Mouse (Mus musculus) bone marrow macrophage, adult 2 months (primary cell): ENCODE measurements around the gene Arfgap3. TPM values are rescaled to one million over a fixed set of nuclear protein-coding genes. Genes with fewer than 3 reads are reported as not detected.
"Not testable (repeated sequence)": the region's sequence is repeated elsewhere in the genome, so short reads cannot be mapped to it uniquely, and the experiment has no call there.

Experiments
- H3K27ac ChIP-seq: 2 replicates; pipeline ENCODE4 v1.5.1; 2012; ENCODE audit warnings: low read depth, low read length; ENCODE audit not compliant: insufficient read depth
- H3K4me1 ChIP-seq: 2 replicates; pipeline ENCODE4 v1.6.1; 2012; ENCODE audit warnings: low read length; ENCODE audit not compliant: control insufficient read depth, insufficient read depth
- H3K4me3 ChIP-seq: 2 replicates; pipeline ENCODE4 v1.5.1; 2012; ENCODE audit warnings: mild to moderate bottlenecking, low read length, moderate library complexity; ENCODE audit not compliant: insufficient read depth
- CTCF ChIP-seq: IDR thresholded peaks from 2 replicates; pipeline ENCODE4 v1.5.1; 2012; ENCODE audit warnings: low read depth, mild to moderate bottlenecking, low read length, moderate library complexity
- POLR2A ChIP-seq: IDR thresholded peaks from 2 replicates; pipeline ENCODE4 v1.6.1; 2012; ENCODE audit warnings: mild to moderate bottlenecking, low read depth, low read length, borderline replicate concordance
- polyA plus RNA-seq: library from polyadenylated mRNA; stranded (reverse); fragments of >200 nt; gene quantifications from 2 replicates; pipeline ENCODE4 v1.2.4, GENCODE M21; 2012; ENCODE audit not compliant: missing spikeins, insufficient read depth, insufficient read length

Arfgap3 gene
- polyA plus RNA-seq, 1 experiment = 27.8 TPM

DNA sequence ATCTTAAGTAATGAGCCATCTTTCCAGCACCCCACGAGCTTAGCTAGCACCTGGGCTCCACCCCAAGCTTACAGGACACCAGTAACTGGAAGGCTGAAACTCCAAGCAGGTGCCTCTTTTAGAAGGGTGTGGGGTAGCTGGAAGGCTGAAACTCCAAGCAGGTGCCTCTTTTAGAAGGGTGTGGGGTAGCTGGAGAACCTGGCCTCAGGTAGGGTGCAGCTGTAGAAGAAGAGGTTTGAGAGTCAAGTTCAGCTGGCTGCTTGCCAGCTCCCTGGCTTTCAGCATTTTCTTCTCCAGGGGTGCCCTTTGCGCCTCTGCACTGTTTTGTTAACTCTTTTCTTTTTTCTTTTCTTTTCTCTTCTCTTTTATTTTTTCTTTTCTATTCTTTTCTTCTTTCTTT lies 18.2 kb upstream of the Arfgap3 start:
- TF ChIP-seq POLR2A (no peak), CTCF (no peak)
- Histone ChIP-seq H3K27ac (no peak overlapping the region), H3K4me1 (no peaks in the 10 kb centered on the region; the same call in 1 of the 2 replicates), H3K4me3 (no peak overlapping the region)

DNA sequence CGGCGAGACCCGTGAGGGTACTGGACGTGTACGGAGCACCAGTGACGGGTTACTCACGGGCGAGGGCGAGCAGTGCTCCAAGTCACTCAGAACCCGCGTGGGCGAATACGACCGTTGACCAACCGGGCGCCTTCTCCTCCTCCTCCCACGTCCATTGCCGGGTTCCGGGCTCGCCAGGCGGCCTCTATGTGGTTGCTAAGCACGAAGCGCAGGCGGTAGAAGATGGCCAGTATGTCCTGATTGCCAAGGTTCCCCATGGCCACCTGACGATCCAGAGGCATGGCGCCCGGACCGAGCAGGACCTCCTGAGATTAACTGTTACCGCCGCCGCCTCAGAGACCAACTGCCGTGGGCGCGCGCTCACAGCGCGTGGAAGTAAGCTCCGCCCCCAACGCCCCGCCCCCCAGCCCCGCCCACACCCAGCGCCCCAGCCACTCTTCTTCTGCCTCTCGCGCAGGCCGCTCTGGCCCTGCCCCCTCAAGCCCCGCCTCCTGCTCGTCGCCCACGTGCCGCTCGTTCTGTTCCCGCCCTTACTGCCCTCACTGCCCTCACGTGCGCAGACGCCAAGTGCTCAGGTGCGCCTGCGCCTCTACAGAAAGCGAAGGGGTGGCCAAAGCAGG lies 17.0 kb upstream of the Arfgap3 start:
- H3K4me1 ChIP-seq = no peaks in the 10 kb centered on the region; the same call in 1 of the 2 replicates
- TF ChIP-seq POLR2A = no peak
- TF ChIP-seq CTCF = no peak
- no peak overlapping the region for H3K27ac ChIP-seq
- no peak overlapping the region for H3K4me3 ChIP-seq

DNA sequence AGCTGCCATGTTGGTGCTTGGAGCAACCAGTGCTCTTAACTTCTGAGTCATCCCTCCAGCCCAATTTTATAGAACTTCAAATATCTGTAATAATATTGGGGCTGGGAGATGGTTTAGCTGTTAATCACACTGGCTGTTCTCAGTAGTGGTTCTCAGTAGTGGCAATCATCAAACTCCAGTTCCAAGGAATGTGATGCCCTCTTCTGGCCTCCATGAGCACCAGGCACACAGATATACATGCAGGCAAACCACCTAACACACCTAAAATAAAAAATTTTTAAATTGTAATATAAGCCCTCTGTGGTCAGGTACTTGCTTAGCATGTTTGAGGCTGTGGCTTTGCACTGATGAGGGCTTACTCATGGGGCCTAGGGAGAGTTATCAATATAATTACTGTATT lies 15.7 kb upstream of the Arfgap3 start:
- H3K4me3 ChIP-seq = no peak overlapping the region
- no peak overlapping the region for H3K27ac ChIP-seq
- TF ChIP-seq POLR2A (no peak), CTCF (no peak)
- H3K4me1 ChIP-seq = no peaks in the 10 kb centered on the region

DNA sequence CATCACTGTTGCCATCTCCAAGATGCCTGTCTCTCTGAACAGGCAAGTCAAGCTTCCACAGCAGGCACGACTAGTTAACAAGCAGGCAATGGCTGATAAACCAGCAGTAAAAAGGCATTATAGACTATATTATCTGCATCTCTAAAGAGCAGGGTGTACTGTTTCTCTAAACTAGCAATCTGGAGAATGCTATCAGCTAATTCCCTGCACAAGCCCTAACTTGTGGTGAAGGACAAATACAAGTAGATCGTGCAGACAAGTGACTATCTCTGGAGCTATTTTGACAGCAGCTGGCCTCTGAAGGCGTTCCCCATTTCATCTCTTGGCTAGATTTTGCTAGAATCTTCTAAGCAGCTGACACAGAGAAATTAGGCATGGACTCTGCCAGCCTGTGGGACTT lies 14.1 kb upstream of the Arfgap3 start:
- TF ChIP-seq CTCF = no peak
- TF ChIP-seq POLR2A = no peak
- Histone ChIP-seq H3K27ac (no peak overlapping the region), H3K4me3 (no peak overlapping the region), H3K4me1 (no peaks in the 10 kb centered on the region)

DNA sequence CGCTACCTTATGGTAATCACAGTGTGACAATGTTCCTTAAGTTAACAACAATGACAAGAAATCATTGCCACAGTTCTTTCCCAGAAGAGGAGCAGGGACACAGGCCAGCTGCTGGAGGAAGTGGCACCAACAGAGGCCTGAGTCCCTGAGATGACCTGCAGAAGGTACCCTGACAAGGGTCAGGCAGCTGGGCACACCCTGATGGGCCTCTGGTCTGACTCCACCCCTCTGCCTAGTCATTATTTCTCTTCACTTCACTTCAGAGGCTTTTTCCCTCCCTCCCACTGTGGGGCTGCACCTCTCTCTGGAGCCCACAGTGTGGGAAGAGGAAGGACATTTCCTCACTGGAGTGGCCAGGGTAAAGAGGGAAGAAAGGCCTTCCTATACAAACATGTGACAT lies 12.8 kb upstream of the Arfgap3 start:
- not testable (repeated sequence) for H3K4me3 ChIP-seq, H3K27ac ChIP-seq, H3K4me1 ChIP-seq

DNA sequence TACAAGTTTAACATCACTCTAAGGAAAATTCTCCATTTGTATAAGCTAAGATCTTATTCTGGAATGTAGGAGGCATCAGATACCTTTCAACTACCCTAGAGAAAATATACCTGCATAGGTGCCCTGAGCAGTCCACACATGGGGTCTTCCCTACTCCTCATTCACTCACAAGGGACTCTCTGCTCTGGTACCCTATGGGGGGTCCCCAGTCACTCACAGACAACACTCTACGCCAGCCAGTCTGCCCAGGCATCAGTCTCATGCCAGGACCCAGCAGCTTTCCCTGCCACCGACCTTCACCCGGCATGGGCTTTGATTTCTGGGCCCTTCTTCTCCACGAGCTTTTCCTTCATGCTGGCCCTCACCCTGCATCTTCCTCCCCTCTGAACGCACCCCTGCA lies 10.9 kb upstream of the Arfgap3 start:
- not testable (repeated sequence) for H3K4me1 ChIP-seq, H3K4me3 ChIP-seq, H3K27ac ChIP-seq

DNA sequence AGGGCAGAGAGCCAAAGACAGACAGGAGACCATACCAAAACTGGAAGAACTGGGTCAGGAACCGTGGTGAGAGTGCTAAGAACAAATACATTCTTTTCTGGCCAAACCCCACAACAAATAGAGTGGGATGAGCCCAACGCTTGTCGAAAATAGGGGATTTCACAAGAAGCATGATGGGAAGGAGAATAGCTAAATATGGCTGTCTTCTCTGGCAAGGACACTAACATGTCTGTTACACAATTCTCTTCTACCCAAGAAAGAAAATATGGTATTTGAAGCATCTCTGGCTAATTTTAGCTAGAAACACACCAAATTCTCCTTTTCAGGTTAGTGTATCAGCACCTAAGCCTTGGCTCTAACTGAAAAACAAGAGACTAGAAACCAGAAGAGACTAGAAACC lies 10.1 kb upstream of the Arfgap3 start:
- H3K4me3 ChIP-seq = no peak overlapping the region
- TF ChIP-seq CTCF = no peak
- TF ChIP-seq POLR2A = no peak
- H3K4me1 ChIP-seq = no peaks in the 10 kb centered on the region
- H3K27ac ChIP-seq = no peak overlapping the region

DNA sequence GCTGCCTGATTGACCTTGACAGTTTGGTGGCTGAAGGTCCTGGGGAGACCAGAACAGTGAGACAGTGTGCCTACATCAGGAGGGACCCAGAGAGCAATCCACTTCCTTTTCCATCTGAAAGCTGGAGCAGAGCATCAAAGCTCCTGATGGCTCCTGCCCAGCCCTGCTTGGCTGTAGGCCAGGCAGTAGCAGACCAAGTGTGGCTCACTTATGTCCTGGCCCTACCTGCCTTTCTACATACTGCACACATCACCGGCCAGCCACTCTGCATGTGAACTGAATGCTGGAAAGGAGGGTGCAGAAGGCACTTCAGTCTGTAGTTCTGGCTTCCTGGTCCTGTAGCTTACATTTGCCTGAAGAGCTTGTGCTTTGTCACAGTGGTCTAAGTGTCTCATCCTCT lies 8.4 kb upstream of the Arfgap3 start:
- H3K4me3 ChIP-seq = no peak overlapping the region
- H3K4me1 ChIP-seq = no peaks in the 10 kb centered on the region
- no peak for TF ChIP-seq CTCF
- TF ChIP-seq POLR2A = no peak

DNA sequence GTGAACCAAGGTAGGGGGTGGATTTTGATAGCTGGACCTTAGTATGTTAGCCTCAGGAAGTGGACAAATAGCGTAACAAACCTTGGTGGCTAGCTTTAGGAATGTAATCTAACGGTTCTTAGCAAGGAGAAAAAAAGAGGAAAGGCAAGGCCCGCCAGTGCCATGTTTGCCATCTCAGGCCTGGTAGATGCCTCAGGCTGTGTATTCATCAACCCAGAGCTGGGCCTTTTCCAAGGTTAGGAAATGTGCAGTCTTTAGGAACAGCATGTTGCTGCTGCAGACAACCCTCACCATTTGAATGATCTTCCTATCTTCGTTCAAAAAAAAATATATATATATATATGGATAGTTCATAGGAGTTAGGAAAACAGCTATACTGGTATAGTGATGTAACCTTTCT lies 1.5 kb upstream of the Arfgap3 start:
- TF ChIP-seq POLR2A = no peak
- no peak for TF ChIP-seq CTCF
- Histone ChIP-seq H3K4me1 (peaks cover 6% of the 10 kb centered on the region), H3K27ac (no peak overlapping the region), H3K4me3 (no peak overlapping the region)

More for the DNA sequence above, 8.4 kb upstream of the Arfgap3 start:
- H3K27ac ChIP-seq = no peak overlapping the region

DNA sequence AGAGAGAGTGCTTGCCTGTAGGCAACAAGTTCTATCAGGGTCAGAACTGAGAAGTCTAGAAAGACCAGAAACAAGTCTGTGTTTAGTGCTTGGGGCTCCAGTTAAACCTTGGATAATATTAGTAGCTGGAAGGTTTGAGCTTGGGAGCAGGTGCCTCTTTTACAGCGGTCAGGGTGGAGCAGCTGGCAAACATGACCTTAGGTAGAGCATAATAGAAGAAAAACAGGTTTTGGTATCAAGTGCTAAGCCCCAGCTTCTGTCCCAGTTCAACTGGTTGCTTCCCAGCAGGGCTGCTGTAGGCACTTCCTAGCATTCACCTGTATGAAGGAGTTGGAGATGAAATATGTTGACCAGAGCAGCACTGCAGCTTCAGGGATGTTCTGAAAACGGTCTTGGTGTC lies 812 bp upstream of the Arfgap3 start:
- no peak overlapping the region for H3K27ac ChIP-seq
- H3K4me1 ChIP-seq = peaks cover 6% of the 10 kb centered on the region
- TF ChIP-seq POLR2A = no peak
- no peak for TF ChIP-seq CTCF
- no peak overlapping the region for H3K4me3 ChIP-seq

DNA sequence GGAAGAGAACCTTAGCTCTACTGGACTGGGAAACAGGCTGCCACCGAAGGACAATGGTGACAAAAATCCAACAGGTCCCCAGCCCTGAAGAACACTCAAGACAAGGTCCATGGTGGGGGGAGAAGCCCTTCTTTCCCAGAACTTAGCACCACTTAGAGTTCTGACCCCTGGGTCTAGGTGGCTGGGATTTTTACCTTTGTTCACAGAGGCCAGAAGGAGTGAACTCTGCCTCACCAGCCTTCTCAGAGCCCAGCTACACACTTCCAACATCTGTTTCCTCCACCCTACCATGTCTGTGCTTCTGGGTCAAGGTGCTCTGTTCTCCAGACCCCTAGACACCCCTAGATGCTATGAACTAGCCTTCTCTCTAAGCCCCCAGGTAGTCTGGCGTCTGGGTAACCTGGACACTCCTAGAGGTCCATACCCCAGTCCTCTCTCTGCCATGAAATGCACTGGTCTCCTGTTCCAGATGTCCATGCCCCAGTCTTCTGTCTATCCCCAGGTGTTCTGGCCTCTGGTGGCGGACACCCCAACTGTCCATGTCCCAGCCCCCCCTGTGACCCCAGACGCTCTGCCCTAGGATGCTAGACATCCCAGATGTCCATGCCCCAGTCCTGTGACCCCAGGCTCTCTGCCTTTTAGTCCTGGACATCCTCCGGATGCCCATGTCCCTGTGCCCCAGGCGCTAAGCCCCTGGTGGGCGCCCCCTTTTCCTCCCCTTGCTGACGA lies 658 bp downstream of the Arfgap3 start:
- TF ChIP-seq POLR2A = no peak
- TF ChIP-seq CTCF = no peak
- peak overlapping the region; percentile 87 for H3K4me3 ChIP-seq
- H3K27ac ChIP-seq = no peak overlapping the region
- peaks cover 6% of the 10 kb centered on the region for H3K4me1 ChIP-seq
